Mouse (Mus musculus) liver, embryonic 11.5 days (tissue): ENCODE data around the gene Ppp1r16b. TPM values are rescaled to one million over a fixed set of nuclear protein-coding genes. Genes with fewer than 3 reads are reported as not detected.
"Not testable (repeated sequence)": the region's sequence is repeated elsewhere in the genome, so short reads cannot be mapped to it uniquely, and the experiment has no call there.

Source experiments
- ATAC-seq: fragments of 200-750 bp; cut with Nextera tagmentation; replicated peaks from 2 replicates; pipeline ENCODE4 v1.8.0; 2017; ENCODE audit warnings: moderate number of reproducible peaks, mild to moderate bottlenecking, moderate TSS enrichment, moderate library complexity; ENCODE audit not compliant: low FRiP score
- DNase-seq: peaks from one replicate; pipeline ENCODE4 v3.0.0-alpha.2; 2017; ENCODE audit warnings: low spot score
- H3K27ac ChIP-seq: fragments of 300-500 bp; sonication (generic); 2 replicates; pipeline ENCODE4 v1.5.1; 2014; ENCODE audit warnings: mild to moderate bottlenecking, low read depth, low read length, control low read depth
- H3K27me3 ChIP-seq: fragments of 300-500 bp; sonication (generic); replicated peaks from 2 replicates; pipeline ENCODE4 v1.6.1; 2014; ENCODE audit warnings: low read length, mixed read lengths; ENCODE audit not compliant: control insufficient read depth, insufficient read depth
- H3K36me3 ChIP-seq: fragments of 300-500 bp; sonication (generic); 2 replicates; pipeline ENCODE4 v1.6.1; 2014; ENCODE audit warnings: mild to moderate bottlenecking, low read length, moderate library complexity, mixed read lengths; ENCODE audit not compliant: control insufficient read depth, insufficient read depth
- H3K4me1 ChIP-seq: fragments of 300-500 bp; sonication (generic); replicated peaks from 2 replicates; pipeline ENCODE4 v1.6.1; 2014; ENCODE audit warnings: low read length, mixed read lengths; ENCODE audit not compliant: control insufficient read depth, insufficient read depth
- H3K4me2 ChIP-seq: fragments of 300-500 bp; sonication (generic); 2 replicates; pipeline ENCODE4 v1.6.1; 2014; ENCODE audit warnings: mild to moderate bottlenecking, control low read depth, moderate library complexity
- H3K4me3 ChIP-seq: fragments of 300-500 bp; sonication (generic); 2 replicates; pipeline ENCODE4 v1.5.1; 2014; ENCODE audit warnings: low read depth, low read length, control low read depth
- H3K9ac ChIP-seq: fragments of 300-500 bp; sonication (generic); 2 replicates; pipeline ENCODE4 v1.6.1; 2014; ENCODE audit warnings: low read depth, low read length, control low read depth
- H3K9me3 ChIP-seq: fragments of 300-500 bp; sonication (generic); 2 replicates; pipeline ENCODE4 v1.6.1; 2016; ENCODE audit warnings: low read length, inconsistent platforms, mixed read lengths; ENCODE audit not compliant: control insufficient read depth
- WGBS: fragments of 180-500 bp; shearing (Covaris S2); extraction: QIAGEN DNeasy Blood & Tissue Kit; methylation state at CpG from one replicate; pipeline ENCODE4 v1.1.7; 2014; 5-methylcytosine and 5-hydroxymethylcytosine counted together
- polyA plus RNA-seq: library from polyadenylated mRNA; unstranded; fragments of >200 nt; fragmentation: Nextera tagmentation; extraction: Ambion mirVana; gene quantifications from 2 replicates; pipeline ENCODE4 v1.2.1, GENCODE M21; 2014

Ppp1r16b gene
- polyA plus RNA-seq, 1 experiment from 2014 or later = 5.2 TPM

DNA sequence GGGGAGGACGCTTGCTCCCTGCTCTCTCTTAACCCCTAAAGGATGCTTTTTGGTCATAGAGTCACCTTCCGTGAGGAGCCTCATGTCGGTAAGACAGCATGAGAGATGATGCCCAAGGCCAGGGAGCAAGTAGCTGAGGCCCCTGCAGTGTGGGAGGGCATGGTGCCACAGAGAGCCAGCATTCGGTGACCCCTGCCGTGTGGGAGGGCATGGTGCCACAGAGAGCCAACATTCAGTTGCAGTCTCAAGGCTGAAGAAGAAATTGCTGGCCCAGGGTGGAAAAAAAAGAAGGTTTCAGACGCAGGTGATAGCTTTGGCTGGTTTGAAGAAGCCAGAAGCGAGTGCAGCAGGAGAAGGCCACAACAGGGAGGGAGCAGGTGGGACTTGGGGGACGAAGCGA is 67.3 kb downstream of the Ppp1r16b start:
- ATAC-seq (no peak), DNase-seq (no peak)
- Histone ChIP-seq H3K4me1 (no peaks in the 10 kb centered on the region), H3K36me3 (no peaks in the 10 kb centered on the region), H3K27ac (no peak overlapping the region), H3K4me3 (no peak overlapping the region), H3K27me3 (no peaks in the 10 kb centered on the region), H3K9me3 (no peaks in the 10 kb centered on the region), H3K4me2 (no peak overlapping the region), H3K9ac (no peak overlapping the region)
- 86% methylated on average over 9 of the region's 9 CpGs for WGBS

DNA sequence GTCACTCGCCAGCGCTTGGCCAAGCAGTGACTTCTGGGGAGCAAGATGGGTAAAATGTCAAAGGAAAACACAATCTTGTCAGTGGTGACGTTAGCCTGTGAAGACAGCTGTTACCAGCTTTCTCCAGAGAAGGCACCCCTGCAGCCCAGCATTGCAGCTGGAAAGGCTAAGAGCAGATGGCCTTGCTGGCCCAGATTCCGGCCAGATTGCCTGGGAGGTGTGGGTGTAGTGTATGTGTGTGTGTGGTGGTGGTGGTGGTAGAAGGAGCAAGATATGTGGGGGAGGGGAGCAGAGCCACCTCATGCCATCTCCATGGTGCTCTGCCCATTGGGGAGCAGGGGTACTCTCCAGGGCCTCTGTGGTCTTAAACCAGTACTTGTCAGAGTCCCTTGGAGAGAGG is 67.9 kb downstream of the Ppp1r16b start:
- H3K9me3 ChIP-seq = no peaks in the 10 kb centered on the region
- DNase-seq (no peak), ATAC-seq (no peak)
- 69% methylated on average over 4 of the region's 4 CpGs for WGBS
- H3K9ac ChIP-seq = no peak overlapping the region
- H3K4me3 ChIP-seq = no peak overlapping the region
- no peaks in the 10 kb centered on the region for H3K4me1 ChIP-seq
- H3K27me3 ChIP-seq = no peaks in the 10 kb centered on the region
- no peak overlapping the region for H3K4me2 ChIP-seq
- H3K27ac ChIP-seq = no peak overlapping the region
- no peaks in the 10 kb centered on the region for H3K36me3 ChIP-seq

DNA sequence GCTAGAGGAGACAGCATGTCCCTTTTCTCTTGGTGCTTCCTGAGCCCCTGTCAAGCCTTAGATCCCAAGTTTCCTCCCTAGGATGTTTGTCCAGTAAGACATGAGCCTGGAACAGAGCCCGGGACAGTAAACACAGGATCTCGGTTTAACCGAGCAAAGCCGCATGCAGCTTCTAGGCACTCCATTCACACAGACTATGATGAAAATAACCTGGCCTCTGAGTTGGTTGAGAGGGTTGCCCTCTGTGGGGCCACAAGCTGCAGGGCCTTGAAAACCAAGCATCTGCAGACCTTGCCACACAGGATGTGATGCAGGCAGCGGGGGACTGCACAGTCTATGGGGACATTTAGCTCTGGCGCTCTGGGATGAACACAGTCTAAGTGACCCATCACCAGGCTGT is 68.7 kb downstream of the Ppp1r16b start:
- 77% methylated on average over 6 of the region's 6 CpGs for WGBS
- Histone ChIP-seq H3K9ac (no peak overlapping the region), H3K9me3 (no peaks in the 10 kb centered on the region), H3K4me2 (no peak overlapping the region), H3K27ac (no peak overlapping the region), H3K36me3 (no peaks in the 10 kb centered on the region), H3K27me3 (no peaks in the 10 kb centered on the region), H3K4me3 (no peak overlapping the region), H3K4me1 (no peaks in the 10 kb centered on the region)
- no peak for DNase-seq
- ATAC-seq = no peak

DNA sequence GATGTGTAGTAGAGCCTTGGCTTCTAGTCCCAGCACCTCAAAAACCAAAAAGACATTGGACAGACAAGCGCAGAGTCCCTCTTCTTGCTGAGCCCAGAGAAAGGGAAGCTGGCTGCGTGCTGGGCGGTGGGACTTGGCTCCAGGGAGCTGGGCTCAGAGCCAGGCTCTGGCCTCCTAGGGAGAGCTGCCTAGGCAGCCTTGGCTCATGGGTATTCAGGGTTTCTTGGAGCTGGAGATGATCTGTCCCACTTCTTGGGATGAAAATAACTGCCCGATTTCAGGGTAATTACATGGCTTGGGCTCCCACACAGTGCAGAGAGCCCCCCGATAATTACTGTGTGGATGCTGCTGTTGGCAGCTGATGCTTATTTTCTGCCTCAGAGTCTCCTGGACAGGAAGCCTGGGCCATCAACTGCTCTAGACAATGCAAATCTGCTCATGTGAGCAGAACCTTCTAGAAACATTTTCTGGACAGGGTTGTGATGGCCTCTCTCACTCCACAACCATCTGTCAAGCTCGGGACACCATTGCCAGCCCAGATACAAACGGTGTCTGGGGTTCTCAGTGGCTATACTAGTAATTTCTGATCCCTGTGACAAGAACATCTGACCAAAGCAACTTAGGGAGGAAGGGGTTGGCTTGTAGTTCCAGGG is 69.4 kb downstream of the Ppp1r16b start:
- H3K9me3 ChIP-seq = no peaks in the 10 kb centered on the region
- WGBS = 80% methylated on average over 7 of the region's 7 CpGs
- H3K27ac ChIP-seq = no peak overlapping the region
- no peaks in the 10 kb centered on the region for H3K36me3 ChIP-seq
- ATAC-seq = no peak
- no peaks in the 10 kb centered on the region for H3K27me3 ChIP-seq
- H3K4me1 ChIP-seq = no peaks in the 10 kb centered on the region
- H3K4me2 ChIP-seq = no peak overlapping the region
- no peak overlapping the region for H3K9ac ChIP-seq
- no peak overlapping the region for H3K4me3 ChIP-seq
- no peak for DNase-seq

DNA sequence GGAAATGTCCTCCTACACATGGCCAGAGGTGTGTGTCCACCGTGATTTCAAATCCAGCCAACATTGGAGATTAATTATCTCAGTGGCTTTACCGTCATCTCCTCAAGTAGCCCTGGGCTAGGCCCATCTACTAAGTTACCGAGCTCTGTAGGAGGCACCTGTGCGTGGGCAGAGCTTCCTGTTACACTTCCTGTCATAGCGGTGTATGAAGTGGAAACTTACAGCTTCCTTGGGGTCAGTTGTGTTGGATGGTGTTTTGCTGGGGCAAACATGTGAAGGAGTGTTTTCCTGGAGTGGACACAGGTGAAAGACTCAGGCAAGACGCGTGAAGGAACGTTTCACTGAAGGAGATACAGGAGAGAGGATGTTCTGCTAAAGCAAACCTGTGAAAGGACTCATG is 70.1 kb downstream of the Ppp1r16b start:
- DNase-seq (no peak), ATAC-seq (no peak)
- Histone ChIP-seq H3K9me3 (no peaks in the 10 kb centered on the region), H3K9ac (no peak overlapping the region), H3K4me1 (no peaks in the 10 kb centered on the region), H3K4me2 (no peak overlapping the region), H3K27me3 (no peaks in the 10 kb centered on the region), H3K36me3 (no peaks in the 10 kb centered on the region), H3K4me3 (no peak overlapping the region), H3K27ac (no peak overlapping the region)
- 70% methylated on average over 8 of the region's 8 CpGs for WGBS

DNA sequence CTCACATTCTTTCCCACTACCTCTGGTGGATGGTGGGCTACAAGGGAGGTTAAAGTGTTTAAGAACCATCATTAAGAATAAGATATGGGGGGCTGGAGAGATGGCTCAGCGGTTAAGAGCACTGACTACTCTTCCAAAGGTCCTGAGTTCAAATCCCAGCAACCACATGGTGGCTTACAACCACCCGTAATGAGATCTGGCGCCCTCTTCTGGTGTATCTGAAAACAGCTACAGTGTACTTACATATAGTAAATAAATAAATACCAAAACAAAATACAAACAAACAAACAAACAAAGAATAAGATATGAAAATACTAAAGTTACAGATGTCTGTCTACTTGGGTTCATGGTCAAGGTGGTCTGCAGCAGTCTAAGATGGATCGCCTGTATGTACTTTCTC is 71.0 kb downstream of the Ppp1r16b start:
- not testable (repeated sequence) for DNase-seq, H3K9ac ChIP-seq, ATAC-seq, H3K27me3 ChIP-seq, H3K9me3 ChIP-seq, H3K36me3 ChIP-seq, H3K4me1 ChIP-seq, H3K4me3 ChIP-seq, H3K27ac ChIP-seq, H3K4me2 ChIP-seq
- 87% methylated on average over 4 of the region's 4 CpGs for whole genome bisulfite sequencing

DNA sequence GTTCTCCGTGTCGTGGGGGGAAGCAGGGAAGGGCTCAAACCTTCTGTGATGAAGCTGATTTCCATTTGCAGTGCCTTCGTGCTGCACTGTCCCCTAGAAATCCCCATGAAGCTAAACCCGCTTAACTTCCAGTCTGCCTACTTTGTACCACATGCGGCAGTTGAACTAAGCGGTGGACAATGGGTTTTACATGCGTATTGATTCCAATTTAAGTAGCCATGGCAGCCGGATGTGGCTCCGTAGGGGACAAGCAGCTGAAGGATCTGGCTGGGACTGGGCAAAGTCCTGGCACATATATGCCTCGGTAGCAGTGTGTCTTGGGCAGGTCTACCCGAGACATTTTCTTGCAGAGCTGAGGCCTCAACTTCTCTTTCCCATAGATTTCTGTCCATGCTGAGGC is 73.4 kb downstream of the Ppp1r16b start:
- no peak overlapping the region for H3K27ac ChIP-seq
- no peak overlapping the region for H3K4me3 ChIP-seq
- no peaks in the 10 kb centered on the region for H3K9me3 ChIP-seq
- no peaks in the 10 kb centered on the region for H3K4me1 ChIP-seq
- ATAC-seq (no peak), DNase-seq (no peak)
- H3K9ac ChIP-seq = no peak overlapping the region
- H3K27me3 ChIP-seq = no peaks in the 10 kb centered on the region
- H3K4me2 ChIP-seq = no peak overlapping the region
- H3K36me3 ChIP-seq = no peaks in the 10 kb centered on the region
- 84% methylated on average over 11 of the region's 11 CpGs for WGBS

DNA sequence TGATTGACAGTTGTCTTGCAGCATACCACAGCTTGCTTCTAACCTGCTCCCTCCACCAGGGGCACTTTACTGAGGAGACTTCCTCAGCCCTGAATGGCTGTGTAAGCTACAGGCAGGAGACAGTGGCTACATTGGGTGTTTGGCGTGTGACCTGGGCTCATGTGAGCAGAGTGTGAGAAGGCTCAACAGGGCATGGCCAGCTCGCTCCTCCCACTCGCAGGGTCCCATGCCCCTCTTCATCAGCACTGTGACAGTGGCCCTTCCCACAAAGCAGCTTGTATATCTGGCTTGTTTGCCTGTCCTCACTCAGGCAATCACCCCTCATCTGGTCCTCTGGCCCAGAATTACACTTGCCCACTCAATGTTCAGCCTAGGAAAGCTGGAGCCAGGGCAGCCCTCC is 73.9 kb downstream of the Ppp1r16b start:
- DNase-seq (no peak), ATAC-seq (no peak; the same call in 1 of the 2 replicates)
- Histone ChIP-seq H3K27me3 (no peaks in the 10 kb centered on the region), H3K4me1 (no peaks in the 10 kb centered on the region), H3K9me3 (no peaks in the 10 kb centered on the region), H3K4me3 (no peak overlapping the region), H3K9ac (no peak overlapping the region), H3K27ac (no peak overlapping the region), H3K4me2 (no peak overlapping the region), H3K36me3 (no peaks in the 10 kb centered on the region)
- 75% methylated on average over 3 of the region's 3 CpGs for WGBS

DNA sequence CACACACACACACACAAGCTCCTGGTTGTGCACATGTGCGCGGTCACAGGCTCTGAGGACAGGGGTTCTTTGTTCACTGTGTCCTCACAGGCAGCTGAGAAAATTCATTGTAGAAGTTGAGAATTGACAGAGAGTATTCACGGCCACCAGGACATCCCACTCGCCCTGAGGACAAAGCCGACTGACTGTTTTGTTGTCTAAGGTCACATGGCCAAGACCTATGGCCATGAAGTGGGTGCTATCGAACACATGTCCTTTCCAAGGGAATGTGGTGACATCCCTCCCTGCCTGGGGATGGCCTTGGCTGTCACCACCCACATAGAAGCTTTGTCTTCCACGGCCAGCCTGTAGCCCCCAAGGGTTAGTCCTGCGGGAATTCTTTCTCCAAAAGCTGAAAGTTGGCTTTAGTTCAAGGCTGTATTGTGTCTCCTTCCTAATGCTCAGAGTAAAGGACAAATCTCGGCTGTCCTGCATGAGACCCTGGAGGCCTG is 75.9 kb downstream of the Ppp1r16b start:
- Histone ChIP-seq H3K9me3 (no peaks in the 10 kb centered on the region), H3K36me3 (no peaks in the 10 kb centered on the region), H3K4me2 (no peak overlapping the region), H3K4me3 (no peak overlapping the region), H3K9ac (no peak overlapping the region), H3K4me1 (no peaks in the 10 kb centered on the region), H3K27ac (no peak overlapping the region), H3K27me3 (no peaks in the 10 kb centered on the region)
- DNase-seq (no peak), ATAC-seq (no peak)
- 86% methylated on average over 9 of the region's 9 CpGs for WGBS
